Mouse (Mus musculus) E14TG2a.4 (cell line): ENCODE data around the gene Mrpl27.
"Not testable (repeated sequence)": the region's sequence is repeated elsewhere in the genome, so short reads cannot be mapped to it uniquely, and the experiment has no call there.

Experiments
- H3K27me3 ChIP-seq: 2 replicates; pipeline ENCODE4 v1.6.1; 2014; ENCODE audit warnings: low read length, control low read depth; ENCODE audit not compliant: insufficient read depth
- H3K36me3 ChIP-seq: 2 replicates; pipeline ENCODE4 v1.6.1; 2014; ENCODE audit warnings: low read length, control low read depth; ENCODE audit not compliant: insufficient read depth
- H3K4me1 ChIP-seq: replicated peaks from 2 replicates; pipeline ENCODE4 v1.6.1; 2014; ENCODE audit warnings: low read depth, low read length, control low read depth
- H3K4me3 ChIP-seq: replicated peaks from 2 replicates; pipeline ENCODE4 v1.5.1; 2014; ENCODE audit warnings: mild to moderate bottlenecking, low read length
- H3K9me3 ChIP-seq: 2 replicates; pipeline ENCODE4 v1.6.1; 2014; ENCODE audit warnings: low read length, control low read depth
- CTCF ChIP-seq: conservative IDR thresholded peaks from 2 replicates; pipeline ENCODE4 v1.5.1; 2014; ENCODE audit warnings: low read length
- NANOG ChIP-seq: IDR thresholded peaks from 2 replicates; pipeline ENCODE4 v1.6.1; 2014; ENCODE audit warnings: borderline replicate concordance, low read length, mixed read lengths
- POU5F1 ChIP-seq: IDR thresholded peaks from 2 replicates; pipeline ENCODE4 v1.6.1; 2014; ENCODE audit warnings: low read length, borderline replicate concordance

Mrpl27 gene

GRCm38 (mm10) chr11:94677607-94678145 is 24.1 kb downstream of the Mrpl27 start:
- no peaks in the 10 kb centered on the region for H3K27me3 ChIP-seq
- peaks cover 17% of the 10 kb centered on the region; the same call in 1 of the 2 replicates for H3K36me3 ChIP-seq
- H3K9me3 ChIP-seq, result no peaks in the 10 kb centered on the region
- peaks cover 47% of the 10 kb centered on the region for H3K4me1 ChIP-seq
- TF ChIP-seq NANOG, result no peak
- no peak for TF ChIP-seq CTCF
- no peak for TF ChIP-seq POU5F1
- peak overlapping the region; percentile 89 for H3K4me3 ChIP-seq

GRCm38 (mm10) chr11:94680639-94681038 is 27.1 kb downstream of the Mrpl27 start:
- Histone ChIP-seq H3K4me1 (peaks cover 34% of the 10 kb centered on the region), H3K36me3 (0 out of 2 replicates have a peak, but pooled peaks cover 2% of the 10 kb centered on the region), H3K4me3 (no peak overlapping the region), H3K9me3 (no peaks in the 10 kb centered on the region), H3K27me3 (no peaks in the 10 kb centered on the region; the same call in 1 of the 2 replicates)
- peak; percentile 86 for TF ChIP-seq CTCF
- TF ChIP-seq POU5F1, result no peak

GRCm38 (mm10) chr11:94681640-94682039 is 28.1 kb downstream of the Mrpl27 start:
- Histone ChIP-seq H3K4me1 (peaks cover 24% of the 10 kb centered on the region), H3K9me3 (no peaks in the 10 kb centered on the region), H3K4me3 (no peak overlapping the region), H3K27me3 (no peaks in the 10 kb centered on the region; the same call in 1 of the 2 replicates), H3K36me3 (no peaks in the 10 kb centered on the region)
- no peak for TF ChIP-seq NANOG
- no peak for TF ChIP-seq POU5F1
- no peak for TF ChIP-seq CTCF

DNA sequence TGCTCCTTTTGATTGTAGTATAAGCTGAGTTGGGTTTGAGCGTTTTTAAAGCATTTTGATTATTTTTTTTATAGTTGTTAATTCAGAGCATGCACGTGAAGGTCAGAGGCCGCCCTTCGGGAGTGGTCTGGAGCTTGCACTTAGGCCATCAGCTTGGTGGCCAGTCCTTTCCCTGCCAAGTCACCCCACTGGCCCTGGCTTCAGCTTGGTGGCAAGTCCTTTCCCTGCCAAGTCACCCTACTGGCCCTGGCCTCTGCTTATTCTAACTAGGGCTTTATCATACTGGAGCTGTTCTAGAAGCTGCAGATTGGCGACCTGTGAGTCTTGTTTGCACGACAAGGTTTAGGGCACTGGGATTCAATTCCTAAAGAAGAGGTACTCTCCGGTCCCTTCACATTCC is 28.9 kb downstream of the Mrpl27 start:
- TF ChIP-seq NANOG (no peak), POU5F1 (no peak), CTCF (no peak)
- peaks cover 23% of the 10 kb centered on the region for H3K4me1 ChIP-seq
- H3K9me3 ChIP-seq, result no peaks in the 10 kb centered on the region
- no peaks in the 10 kb centered on the region for H3K36me3 ChIP-seq
- H3K27me3 ChIP-seq, result no peaks in the 10 kb centered on the region; the same call in 1 of the 2 replicates
- no peak overlapping the region for H3K4me3 ChIP-seq

GRCm38 (mm10) chr11:94687178-94687577 is 33.6 kb downstream of the Mrpl27 start:
- Histone ChIP-seq H3K36me3 (no peaks in the 10 kb centered on the region), H3K4me1 (peaks cover 3% of the 10 kb centered on the region; the same call in 1 of the 2 replicates), H3K4me3 (no peak overlapping the region), H3K9me3 (no peaks in the 10 kb centered on the region), H3K27me3 (no peaks in the 10 kb centered on the region; the same call in 1 of the 2 replicates)
- TF ChIP-seq POU5F1 (no peak), CTCF (no peak), NANOG (no peak)

DNA sequence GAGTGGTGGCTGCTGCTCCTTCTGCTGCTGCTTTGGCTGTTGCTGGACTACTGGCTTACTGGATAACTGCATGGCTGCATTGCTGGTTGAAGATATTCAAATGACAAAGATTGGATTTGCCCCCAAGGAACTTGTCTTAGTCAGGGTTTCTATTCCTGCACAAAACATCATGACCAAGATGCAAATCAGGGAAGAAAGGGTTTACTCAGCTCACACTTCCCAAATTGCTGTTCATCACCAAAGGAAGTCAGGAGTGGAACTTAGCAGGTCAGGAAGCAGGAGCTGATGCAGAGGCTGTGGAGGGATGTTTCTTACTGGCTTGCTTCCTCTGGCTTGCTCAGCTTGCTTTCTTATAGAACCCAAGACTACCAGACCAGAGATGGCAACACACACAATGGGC is 38.9 kb downstream of the Mrpl27 start:
- not testable (repeated sequence) for H3K4me1 ChIP-seq, H3K36me3 ChIP-seq, H3K27me3 ChIP-seq, H3K9me3 ChIP-seq, H3K4me3 ChIP-seq

GRCm38 (mm10) chr11:94695508-94695907 is 41.9 kb downstream of the Mrpl27 start:
- Histone ChIP-seq H3K9me3 (no peaks in the 10 kb centered on the region), H3K36me3 (no peaks in the 10 kb centered on the region), H3K4me1 (peaks cover 22% of the 10 kb centered on the region), H3K4me3 (no peak overlapping the region), H3K27me3 (no peaks in the 10 kb centered on the region)
- no peak for TF ChIP-seq CTCF
- TF ChIP-seq NANOG, result no peak
- TF ChIP-seq POU5F1, result no peak

- H3K36me3 ChIP-seq, result no peaks in the 10 kb centered on the region
- 0 out of 2 replicates have a peak, but pooled peaks cover 2% of the 10 kb centered on the region for H3K27me3 ChIP-seq
- H3K4me3 ChIP-seq, result no peak overlapping the region
- H3K4me1 ChIP-seq, result peaks cover 22% of the 10 kb centered on the region
- H3K9me3 ChIP-seq, result no peaks in the 10 kb centered on the region
- no peak for TF ChIP-seq POU5F1
- TF ChIP-seq CTCF, result peak; percentile 81
- no peak for TF ChIP-seq NANOG
Measured at GRCm38 (mm10) chr11:94697140-94697539, 43.6 kb downstream of the Mrpl27 start.

DNA sequence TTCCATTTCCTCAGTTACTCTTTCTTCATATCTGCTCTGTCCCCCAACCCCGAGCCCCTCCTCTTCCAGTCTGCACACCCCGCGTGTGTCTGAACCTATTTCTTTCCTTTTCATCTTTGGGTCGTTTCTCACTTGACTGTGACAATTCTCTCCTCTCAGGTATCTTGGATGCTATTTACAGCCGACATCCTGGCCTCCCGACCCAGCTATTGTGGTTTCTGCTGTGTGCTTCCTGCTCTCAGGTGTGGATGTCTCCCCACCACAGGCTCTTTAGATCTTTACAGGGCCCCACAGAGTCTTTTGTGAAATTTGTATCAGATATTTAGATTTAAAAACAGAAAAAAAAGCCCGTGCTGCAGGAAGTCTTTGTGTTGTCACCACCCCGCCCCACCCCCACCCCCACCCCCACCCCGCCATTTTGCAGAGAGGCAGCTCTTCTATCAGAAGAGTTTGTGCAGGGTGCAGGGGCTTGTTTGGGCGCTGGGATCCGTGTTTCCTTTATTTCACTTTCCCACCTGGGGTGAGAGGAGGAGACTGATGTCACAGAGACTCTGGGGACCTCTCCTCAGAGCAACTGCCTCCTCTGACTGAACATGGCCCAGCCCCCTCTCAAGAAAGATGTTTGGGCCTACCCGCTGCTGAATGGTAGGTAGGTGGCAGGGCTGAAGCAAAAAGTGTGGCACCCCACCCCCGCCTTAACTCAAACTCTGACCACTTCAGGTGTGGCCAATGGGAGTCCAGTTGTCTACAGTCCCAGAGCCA is 44.3 kb downstream of the Mrpl27 start:
- Histone ChIP-seq H3K9me3 (no peaks in the 10 kb centered on the region), H3K4me3 (0 out of 2 replicates have a peak overlapping the region, but pooled peaks have one; percentile 20), H3K27me3 (peaks cover 5% of the 10 kb centered on the region; the same call in 1 of the 2 replicates), H3K4me1 (peaks cover 22% of the 10 kb centered on the region), H3K36me3 (no peaks in the 10 kb centered on the region)
- TF ChIP-seq CTCF (no peak), NANOG (no peak), POU5F1 (no peak)
